Mouse (Mus musculus) kidney, adult 2 months (tissue): ENCODE data around the gene Hspa1a. TPM values are rescaled to one million over a fixed set of nuclear protein-coding genes. Genes with fewer than 3 reads are reported as not detected.
A peak's percentile ranks its signal among the peaks of the same experiment; 100 is the strongest.
"Not testable (repeated sequence)": the region's sequence is repeated elsewhere in the genome, so short reads cannot be mapped to it uniquely, and the experiment has no call there.

Experiments
- DNase-seq: peaks from one replicate; pipeline ENCODE4 v3.0.0; 2021
- H3K27ac ChIP-seq: fragments of 200-500 bp; 2 replicates; pipeline ENCODE4 v1.5.1; 2012; ENCODE audit warnings: low read depth, low read length, control low read depth, inconsistent platforms; ENCODE audit not compliant: insufficient read depth
- H3K27me3 ChIP-seq: fragments of 200-500 bp; replicated peaks from 2 replicates; pipeline ENCODE4 v1.6.1; 2012; ENCODE audit warnings: mild to moderate bottlenecking, moderate library complexity, low read length, inconsistent platforms; ENCODE audit not compliant: control insufficient read depth, insufficient read depth
- H3K36me3 ChIP-seq: fragments of 200-500 bp; 2 replicates; pipeline ENCODE4 v1.6.1; 2012; ENCODE audit warnings: mild to moderate bottlenecking, moderate library complexity, low read length, inconsistent platforms; ENCODE audit not compliant: control insufficient read depth, insufficient read depth
- H3K4me1 ChIP-seq: fragments of 200-500 bp; 2 replicates; pipeline ENCODE4 v1.6.1; 2011; ENCODE audit warnings: low read length; ENCODE audit not compliant: control insufficient read depth, insufficient read depth
- H3K4me3 ChIP-seq: fragments of 200-500 bp; 2 replicates; pipeline ENCODE4 v1.5.1; 2011; ENCODE audit warnings: mild to moderate bottlenecking, low read depth, low read length, control low read depth; ENCODE audit not compliant: insufficient read depth
- CTCF ChIP-seq: fragments of 200-500 bp; conservative IDR thresholded peaks from 2 replicates; pipeline ENCODE4 v1.5.1; 2011; ENCODE audit warnings: low read depth, mild to moderate bottlenecking, control low read depth, low read length, moderate library complexity, mixed read lengths; ENCODE audit not compliant: insufficient read depth, insufficient read length
- POLR2A ChIP-seq: fragments of 200-500 bp; IDR thresholded peaks from one replicate; pipeline ENCODE4 v1.6.1; 2011; ENCODE audit warnings: low read depth, low read length, control low read depth
- WGBS: fragments of 180-500 bp; shearing (Covaris S2); methylation state at CpG from one replicate; pipeline ENCODE4 v1.1.7; 2018; 5-methylcytosine and 5-hydroxymethylcytosine counted together
- polyA plus RNA-seq: library from polyadenylated mRNA; depleted of rRNA; stranded (reverse); fragments of >200 nt; gene quantifications from 2 replicates; pipeline ENCODE4 v1.2.3, GENCODE M21; 2012

Gene Hspa1a
- polyA plus RNA-seq, 1 experiment = 23.4 TPM

DNA sequence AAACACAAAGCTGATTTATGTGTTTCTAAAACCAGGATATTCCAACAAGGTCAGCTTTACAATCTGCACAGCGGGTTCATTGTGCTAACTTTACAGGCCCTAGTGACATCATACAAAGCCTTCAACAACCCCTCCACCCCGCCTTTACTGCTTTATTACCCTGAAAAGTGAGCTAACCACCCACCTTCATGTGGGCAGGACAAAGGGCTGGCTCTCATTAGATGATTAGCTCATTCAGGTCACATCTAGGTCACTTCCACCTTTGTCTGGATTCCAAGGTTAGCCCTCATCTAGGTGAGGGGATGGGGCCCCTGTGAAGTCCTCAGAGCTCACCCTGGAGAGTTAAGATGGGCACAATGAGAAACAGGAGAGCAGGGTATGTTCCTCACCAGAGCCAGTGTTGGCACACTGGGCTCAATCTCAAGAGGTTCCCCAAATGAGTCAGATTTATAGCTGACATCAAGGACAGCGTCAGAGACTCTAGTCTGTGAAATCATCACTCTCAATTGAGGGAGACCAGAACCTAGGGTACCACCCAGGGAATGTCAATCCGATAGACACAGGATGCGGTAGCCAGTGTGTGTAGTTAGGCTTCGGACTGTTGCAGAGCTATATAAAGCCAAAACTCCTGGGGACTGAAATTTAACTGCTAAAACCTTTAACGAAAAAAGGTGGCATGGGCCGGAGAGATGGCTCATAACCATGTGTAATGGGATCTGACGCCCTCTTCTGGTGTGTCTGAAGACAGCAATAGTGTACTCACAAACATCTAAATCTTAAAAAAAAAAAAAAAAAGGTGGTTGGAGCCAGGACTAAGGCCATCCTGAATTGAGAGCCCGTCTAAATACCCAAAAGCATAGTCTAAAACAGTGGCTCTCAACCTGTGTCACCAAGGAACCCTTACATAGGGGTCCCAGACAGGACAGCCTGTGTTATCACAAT, 21.2 kb downstream of the Hspa1a start:
- TF ChIP-seq POLR2A (no peak), CTCF (no peak)
- H3K27me3 ChIP-seq = no peaks in the 10 kb centered on the region
- H3K27ac ChIP-seq = no peak overlapping the region
- DNase-seq = no peak
- peaks cover 17% of the 10 kb centered on the region for H3K4me1 ChIP-seq
- H3K36me3 ChIP-seq = no peaks in the 10 kb centered on the region
- H3K4me3 ChIP-seq = peak overlapping the region; percentile 99
- WGBS = 26% methylated on average over 10 of the region's 10 CpGs

- Histone ChIP-seq H3K4me1 (peaks cover 25% of the 10 kb centered on the region), H3K27me3 (no peaks in the 10 kb centered on the region), H3K36me3 (no peaks in the 10 kb centered on the region), H3K27ac (peak overlapping the region; percentile 29; the same call in 1 of the 2 replicates), H3K4me3 (no peak overlapping the region)
- TF ChIP-seq POLR2A (no peak), CTCF (no peak)
- 63% methylated on average over 4 of the region's 4 CpGs for WGBS
- DNase-seq = no peak
Measured at GRCm38 (mm10) chr17:34949553-34949969, 22.4 kb downstream of the Hspa1a start.

- Histone ChIP-seq H3K4me1 (peaks cover 27% of the 10 kb centered on the region), H3K27ac (peak overlapping the region; percentile 75)
- H3K27me3 ChIP-seq, H3K36me3 ChIP-seq, H3K4me3 ChIP-seq, DNase-seq: not testable (repeated sequence)
- 51% methylated on average over 9 of the region's 9 CpGs for WGBS
Measured at GRCm38 (mm10) chr17:34948721-34949552, 23.0 kb downstream of the Hspa1a start.

GRCm38 (mm10) chr17:34947606-34948005, 24.4 kb downstream of the Hspa1a start:
- peak; percentile 75 for DNase-seq
- H3K4me1 ChIP-seq = peaks cover 32% of the 10 kb centered on the region
- no peak overlapping the region for H3K4me3 ChIP-seq
- 18% methylated on average over 8 of the region's 8 CpGs for WGBS
- no peaks in the 10 kb centered on the region for H3K36me3 ChIP-seq
- H3K27me3 ChIP-seq = no peaks in the 10 kb centered on the region
- peak overlapping the region; percentile 71; the same call in 1 of the 2 replicates for H3K27ac ChIP-seq
- no peak for TF ChIP-seq POLR2A
- peak; percentile 66 for TF ChIP-seq CTCF

DNA sequence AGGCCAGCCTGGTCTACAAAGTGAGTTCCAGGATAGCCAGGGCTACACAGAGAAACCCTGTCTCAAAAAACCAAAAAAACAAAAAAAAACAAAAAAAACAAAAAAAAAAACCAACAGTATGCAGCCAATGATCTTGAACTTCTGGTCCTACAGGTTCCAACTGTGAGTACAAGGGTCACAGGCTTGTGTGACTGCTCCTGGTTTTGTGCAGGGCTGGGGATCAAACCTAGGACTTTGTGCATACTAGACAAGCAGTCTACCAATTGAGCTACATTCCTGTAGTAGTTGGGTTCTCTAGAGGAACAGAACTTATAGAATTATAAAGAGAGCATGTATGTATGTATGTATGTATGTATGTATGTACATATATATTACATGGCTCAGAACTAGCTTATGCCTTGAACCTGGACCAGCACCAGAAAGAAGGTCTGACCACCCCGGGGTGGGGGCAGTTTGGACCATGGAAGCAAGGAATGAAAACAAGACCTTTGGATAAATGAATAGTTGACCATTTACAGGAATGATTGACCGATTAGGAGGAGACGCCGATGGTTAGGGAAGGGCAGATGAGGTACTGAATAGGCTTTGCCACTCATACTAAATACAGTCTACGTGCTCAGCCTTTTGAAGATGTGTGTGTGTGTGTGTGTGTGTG, 25.3 kb downstream of the Hspa1a start:
- WGBS = 41% methylated on average over 5 of the region's 5 CpGs
- peak overlapping the region; percentile 90 for H3K27ac ChIP-seq
- no peaks in the 10 kb centered on the region for H3K27me3 ChIP-seq

GRCm38 (mm10) chr17:34944362-34944761, 27.6 kb downstream of the Hspa1a start:
- DNase-seq = peak; percentile 78
- peak overlapping the region; percentile 92 for H3K27ac ChIP-seq
- no peaks in the 10 kb centered on the region for H3K36me3 ChIP-seq
- H3K27me3 ChIP-seq = no peaks in the 10 kb centered on the region
- H3K4me1 ChIP-seq = peaks cover 32% of the 10 kb centered on the region
- TF ChIP-seq CTCF (no peak), POLR2A (no peak)
- no peak overlapping the region for H3K4me3 ChIP-seq

More for the DNA sequence above, 25.3 kb downstream of the Hspa1a start:
- Histone ChIP-seq H3K4me3 (no peak overlapping the region), H3K4me1 (peaks cover 34% of the 10 kb centered on the region), H3K36me3 (no peaks in the 10 kb centered on the region)
- DNase-seq = peak; percentile 88
- TF ChIP-seq CTCF (no peak), POLR2A (no peak)
